Mouse (Mus musculus) brain, adult 10 weeks (tissue): ENCODE measurements around the gene Ppp1r3f. TPM values are rescaled to one million over a fixed set of nuclear protein-coding genes. Genes with fewer than 3 reads are reported as not detected.

Experiments used
- polyA plus RNA-seq: library from polyadenylated mRNA; stranded (reverse); fragments of 350-450 nt; fragmentation: Illumina TruSeq; extraction: RNeasy Lipid Tissue Mini Kit (QIAGEN cat#74804); gene quantifications from one replicate; pipeline ENCODE4 v1.2.3, GENCODE M21; 2015; ENCODE audit warnings: low read depth, low replicate concordance

The Ppp1r3f gene
- 17.3 TPM for polyA plus RNA-seq

DNA sequence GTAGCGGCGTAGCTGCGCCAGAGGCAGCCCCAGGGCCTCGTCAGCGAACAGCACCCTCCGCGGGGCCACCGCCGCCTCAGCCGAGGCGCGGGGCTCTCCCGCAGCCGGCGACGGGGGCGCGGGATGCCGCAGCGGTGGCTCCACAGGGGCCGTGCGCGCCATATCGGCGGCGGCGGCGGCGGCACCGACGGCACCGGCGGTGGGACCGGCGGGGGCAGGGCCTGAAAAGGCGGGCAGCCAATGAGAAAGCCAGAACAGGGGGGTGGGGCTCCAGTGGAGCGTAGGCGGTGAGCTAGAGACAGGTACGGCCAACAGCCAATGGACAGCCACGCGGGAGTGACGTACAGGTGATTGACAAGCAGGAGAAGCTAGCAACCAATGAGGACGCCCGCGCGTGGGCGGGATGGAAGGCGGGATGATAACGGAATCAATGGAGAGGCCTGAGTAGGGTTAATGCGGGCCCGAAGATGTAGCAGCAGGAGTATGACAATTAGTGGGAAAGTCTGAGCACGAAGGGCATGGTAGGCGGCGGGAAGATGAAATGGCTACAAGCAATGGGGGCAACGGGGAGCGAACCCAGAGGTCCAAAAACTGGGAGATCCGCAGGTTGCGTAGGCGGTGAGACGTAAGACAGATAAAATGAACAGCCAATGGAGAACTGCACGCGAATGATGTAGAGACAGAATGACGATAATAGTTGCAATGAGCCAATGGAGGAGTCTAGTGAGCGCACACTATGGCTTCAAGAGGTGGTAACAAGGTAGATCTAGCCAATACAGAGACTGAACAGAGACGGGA lies at the start of gene Ppp1r3f:
Gene Ppp1r3f, minus strand, starts transcription at position 197 of the 798 bp plus-strand sequence.

DNA sequence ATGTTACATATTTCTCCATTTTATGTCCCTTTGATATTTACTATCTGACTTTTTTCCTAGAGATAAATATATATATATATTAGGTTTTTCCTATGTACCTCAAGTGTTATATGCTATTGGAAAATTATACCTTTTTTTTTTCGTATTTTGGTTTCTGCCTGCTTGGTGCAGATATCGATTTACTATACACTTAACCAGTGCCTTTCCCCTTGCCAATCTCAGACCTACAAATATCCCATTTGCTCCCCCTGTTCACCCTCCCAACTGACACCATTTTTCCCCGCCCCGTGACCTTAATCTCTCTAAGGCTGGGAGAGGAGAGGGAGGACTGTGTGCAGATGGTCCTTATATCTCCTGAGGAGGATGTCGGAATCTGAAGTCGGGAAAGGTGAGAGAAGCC lies 32.7 kb upstream of the Ppp1r3f start, which contains the start of gene Cacna1f:
Gene Cacna1f, plus strand, starts transcription at position 301 of the 400 bp plus-strand sequence.

GRCm38 (mm10) chrX:7604879-7605574 lies 30.9 kb upstream of the Ppp1r3f start, which contains the start of gene Ccdc22:
Ccdc22 (minus strand) TSS chrX:7605517.

DNA sequence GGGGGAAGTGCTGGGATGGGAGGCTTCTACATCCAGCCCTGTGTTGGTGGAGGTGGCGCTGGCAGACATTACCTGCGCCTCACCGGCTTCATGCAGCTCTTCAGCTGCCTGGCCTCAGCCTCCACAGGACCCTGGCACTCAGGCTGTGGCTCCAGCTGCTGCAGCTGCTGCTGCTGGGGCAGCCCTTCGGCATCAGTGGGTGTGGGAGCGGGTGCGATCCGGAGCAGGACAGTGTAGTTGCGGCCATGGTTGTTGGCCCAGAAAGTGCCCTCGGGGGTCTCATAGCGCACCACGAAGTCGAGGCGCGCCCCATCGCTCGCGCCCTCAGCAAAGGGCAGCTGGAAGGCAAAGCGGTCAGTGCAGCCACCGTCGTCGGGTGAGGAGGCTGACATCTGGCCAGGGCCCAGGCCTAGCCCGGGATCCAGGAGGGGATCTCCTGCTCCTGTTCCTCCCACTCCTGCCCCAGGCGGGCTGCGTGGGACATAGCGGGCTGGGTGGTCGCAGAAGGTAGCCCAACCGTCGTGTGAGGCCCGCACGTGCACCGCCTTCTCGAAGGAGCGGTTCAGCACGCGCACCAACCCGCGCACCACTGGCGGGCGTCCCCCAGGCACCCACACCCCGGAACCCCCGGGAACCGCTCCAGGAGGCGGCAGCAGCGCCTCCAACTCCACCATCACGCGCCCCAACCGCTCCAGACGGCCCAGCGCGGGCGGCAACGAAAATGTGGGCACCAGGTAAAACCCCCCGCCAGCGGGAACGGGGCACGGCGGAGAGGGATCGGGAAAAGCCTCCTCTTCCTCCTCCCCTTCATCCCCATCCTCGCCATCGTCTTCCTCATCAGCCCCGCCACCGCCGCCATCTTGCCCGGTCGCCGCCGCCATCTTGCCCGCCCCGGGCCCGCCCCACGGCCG lies 652 bp downstream of the Ppp1r3f start, which contains the start of gene Foxp3:
Gene Foxp3, plus strand, starts transcription at position 469 of the 911 bp plus-strand sequence.

Other genes with a start within 250 kb of the Ppp1r3f start
- gene Usp27x, start 198.5 kb downstream of the Ppp1r3f start, polyA plus RNA-seq, result 8.7 TPM
- not detected for gene Foxp3, start 639 bp downstream of the Ppp1r3f start, polyA plus RNA-seq
- 26.3 TPM for gene Ccdc22, start 31.2 kb upstream of the Ppp1r3f start, polyA plus RNA-seq
- 0.07 TPM for gene Cacna1f, start 32.8 kb upstream of the Ppp1r3f start, polyA plus RNA-seq
- gene Syp, start 64.2 kb upstream of the Ppp1r3f start, polyA plus RNA-seq, result 1,230 TPM
- 2.5 TPM for gene Prickle3, start 83.0 kb upstream of the Ppp1r3f start, polyA plus RNA-seq
- gene Plp2, start 97.1 kb upstream of the Ppp1r3f start, polyA plus RNA-seq, result 11.6 TPM
- gene Magix, start 107.0 kb upstream of the Ppp1r3f start, polyA plus RNA-seq, result 0.33 TPM
- gene Gpkow, start 122.8 kb upstream of the Ppp1r3f start, polyA plus RNA-seq, result 41.6 TPM
- 61.8 TPM for gene Wdr45, start 140.1 kb upstream of the Ppp1r3f start, polyA plus RNA-seq
- gene Gm45208, start 148.0 kb upstream of the Ppp1r3f start, polyA plus RNA-seq, result not detected
- gene Praf2, start 154.2 kb upstream of the Ppp1r3f start, polyA plus RNA-seq, result 124 TPM
- gene Ccdc120, start 176.6 kb upstream of the Ppp1r3f start, polyA plus RNA-seq, result 6.7 TPM
- gene Tfe3, start 188.3 kb upstream of the Ppp1r3f start, polyA plus RNA-seq, result 24.9 TPM
- gene Gripap1, start 215.5 kb upstream of the Ppp1r3f start, polyA plus RNA-seq, result 88.6 TPM
- gene Kcnd1, start 248.0 kb upstream of the Ppp1r3f start, polyA plus RNA-seq, result 6.4 TPM